8 mouse cellular contexts compared by ENCODE assay signal in genomic region chr4:134480864-134481263, GRCm38 (mm10). TPM values are rescaled to one million over a fixed set of nuclear protein-coding genes. Genes with fewer than 3 reads are reported as not detected.
A peak's percentile ranks its signal among the peaks of the same experiment; 100 is the strongest.
DNase-seq lines count a peak whose midpoint lies in the region; ATAC-seq and TF ChIP-seq lines count a peak whose summit lies in the region.

No protein-coding gene starts in this region.

- H3K4me2 ChIP-seq in kidney, postnatal 0 days (ENCODE audit: low read length): no peak overlapping the region

- no peak overlapping the region for H3K9ac ChIP-seq in ES-Bruce4 (ENCODE audit: low read depth, poor library complexity, severe bottlenecking)
- H3K9ac ChIP-seq in kidney, postnatal 0 days (ENCODE audit: low read depth, low read length): no peak overlapping the region

- H3K4me3 ChIP-seq in ES-Bruce4 (ENCODE audit: low read depth, low read length): no peak overlapping the region
- H3K4me3 ChIP-seq in kidney, postnatal 0 days (replicated peaks; ENCODE audit: low read depth, low read length): no peak overlapping the region
- H3K4me3 ChIP-seq in lung, adult 2 months (replicated peaks; ENCODE audit: extremely low read depth, low read depth, low read length): no peak overlapping the region

- TF ChIP-seq CTCF in ES-Bruce4 (IDR thresholded peaks at IDR 0.05; ENCODE audit: low read depth, low read length): peak; percentile 98
- peak; percentile 93 for TF ChIP-seq CTCF in kidney, postnatal 0 days (IDR thresholded peaks at IDR 0.05; ENCODE audit: low read depth)
- peak; percentile 90 for TF ChIP-seq CTCF in lung, adult 2 months (IDR thresholded peaks at IDR 0.05; ENCODE audit: insufficient read depth, low read length)

- no peak for TF ChIP-seq POLR2A in ES-Bruce4 (IDR thresholded peaks at IDR 0.05; ENCODE audit: insufficient read depth, low read length)
- no peak for TF ChIP-seq POLR2A in lung, adult 2 months (IDR thresholded peaks at IDR 0.05; ENCODE audit: borderline replicate concordance, extremely low read depth, low read depth, low read length)

- no peaks in the 10 kb centered on the region for H3K36me3 ChIP-seq in ES-Bruce4 (ENCODE audit: control insufficient read depth, insufficient read depth, low read length, poor library complexity, severe bottlenecking)
- no peaks in the 10 kb centered on the region for H3K36me3 ChIP-seq in kidney, postnatal 0 days (ENCODE audit: insufficient read depth, low read length)

- WGBS in kidney, postnatal 0 days: 23% methylated on average over 6 of the region's 6 CpGs
- WGBS in lung, adult 2 months: 11% methylated on average over 6 of the region's 6 CpGs

- 0 out of 2 replicates have a peak, but pooled peaks have one; percentile 6 for ATAC-seq in kidney, postnatal 0 days (replicated peaks; ENCODE audit: low FRiP score, low read depth)
- ATAC-seq in activated CD4-positive, CD25-positive, alpha-beta regulatory T cell, adult 4 months: no peak

- no peaks in the 10 kb centered on the region for H3K9me3 ChIP-seq in ES-Bruce4 (replicated peaks; ENCODE audit: control insufficient read depth, insufficient read depth, low read length, poor library complexity, severe bottlenecking)
- H3K9me3 ChIP-seq in kidney, postnatal 0 days (replicated peaks; ENCODE audit: low read length): no peaks in the 10 kb centered on the region

- 0 out of 2 replicates have a peak, but pooled peaks have one; percentile 43 for TF ChIP-seq EP300 in ES-Bruce4 (IDR thresholded peaks at IDR 0.05; ENCODE audit: insufficient read depth, low read depth, low read length)

- H3K4me1 ChIP-seq in ES-Bruce4 (ENCODE audit: control insufficient read depth, insufficient read depth, low read length): no peaks in the 10 kb centered on the region
- H3K4me1 ChIP-seq in kidney, postnatal 0 days (replicated peaks; ENCODE audit: insufficient read depth, low read length): no peaks in the 10 kb centered on the region
- H3K4me1 ChIP-seq in lung, adult 2 months (ENCODE audit: control insufficient read depth, insufficient read depth, low read length): peaks cover 12% of the 10 kb centered on the region

- H3K27ac ChIP-seq in ES-Bruce4 (ENCODE audit: insufficient read depth, low read length): peak overlapping the region; percentile 51
- H3K27ac ChIP-seq in kidney, postnatal 0 days: no peak overlapping the region

- no peaks in the 10 kb centered on the region for H3K27me3 ChIP-seq in ES-Bruce4 (ENCODE audit: control insufficient read depth, insufficient read depth, low read length, poor library complexity, severe bottlenecking)
- H3K27me3 ChIP-seq in kidney, postnatal 0 days (ENCODE audit: insufficient read depth, low read length): no peaks in the 10 kb centered on the region

- DNase-seq in CD4-positive helper T cell, adult 2 months (ENCODE audit: low read depth, low spot score): peak; percentile 80
- DNase-seq in cerebellum, adult 11-12 months: peak; percentile 83
- DNase-seq in gastrocnemius, adult 18-20 months (ENCODE audit: low spot score): peak; percentile 62
- DNase-seq in kidney, postnatal 0 days (ENCODE audit: low spot score): peak; percentile 83
- peak; percentile 88 for DNase-seq in lung, adult 2 months
- peak; percentile 79 for DNase-seq in right cerebral cortex, postnatal 14 days

RNA-seq across cellular contexts. Expression of gene Stmn1, which starts 12.7 kb away (rescaled TPM):
- 266 and 270 TPM in 2 replicates for polyA plus RNA-seq in ES-Bruce4 (2011; ENCODE audit: insufficient read depth, insufficient read length, low read depth, missing spikeins)
- 1 to 10 TPM; 2.5 to 3.5 TPM for total RNA-seq in gastrocnemius, adult 18-20 months (2021)
- 926 and 1,019 TPM in 2 replicates for polyA plus RNA-seq in kidney, postnatal 0 days (2015; fragmentation: Nextera tagmentation; extraction: Ambion mirVana)
- polyA plus RNA-seq in lung, adult 2 months (2012; rRNA removed): 18.8 and 38.6 TPM in 2 replicates
- 100 to 1,000 TPM; 262 to 341 TPM for polyA plus RNA-seq in activated CD4-positive, CD25-positive, alpha-beta regulatory T cell, adult 4 months (2017; shearing (Covaris generic))

RNA-seq across cellular contexts. Expression of gene Paqr7, which starts 15.6 kb away (rescaled TPM):
- 1.5 and 3.4 TPM in 2 replicates for polyA plus RNA-seq in ES-Bruce4 (2011; ENCODE audit: insufficient read depth, insufficient read length, low read depth, missing spikeins)
- total RNA-seq in gastrocnemius, adult 18-20 months (2021): 1 to 10 TPM; 2.9 to 4.4 TPM
- polyA plus RNA-seq in kidney, postnatal 0 days (2015; fragmentation: Nextera tagmentation; extraction: Ambion mirVana): 5.4 and 5.7 TPM in 2 replicates
- 146 and 205 TPM in 2 replicates for polyA plus RNA-seq in lung, adult 2 months (2012; rRNA removed)
- polyA plus RNA-seq in activated CD4-positive, CD25-positive, alpha-beta regulatory T cell, adult 4 months (2017; shearing (Covaris generic)): 10 to 100 TPM; 23.9 to 27.1 TPM

RNA-seq across cellular contexts. Expression of gene Aunip, which starts 29.9 kb away (rescaled TPM):
- 32.4 and 38.3 TPM in 2 replicates for polyA plus RNA-seq in ES-Bruce4 (2011; ENCODE audit: insufficient read depth, insufficient read length, low read depth, missing spikeins)
- not detected for total RNA-seq in gastrocnemius, adult 18-20 months (2021)
- 5.2 and 7.0 TPM in 2 replicates for polyA plus RNA-seq in kidney, postnatal 0 days (2015; fragmentation: Nextera tagmentation; extraction: Ambion mirVana)
- polyA plus RNA-seq in lung, adult 2 months (2012; rRNA removed): not detected in 2 replicates
- polyA plus RNA-seq in activated CD4-positive, CD25-positive, alpha-beta regulatory T cell, adult 4 months (2017; shearing (Covaris generic)): 1 to 10 TPM in 1 of 2 experiments, under 1 TPM in 1; 0.70 to 3.2 TPM

RNA-seq across cellular contexts. Expression of gene Mtfr1l, which starts 54.3 kb away (rescaled TPM):
- polyA plus RNA-seq in ES-Bruce4 (2011; ENCODE audit: insufficient read depth, insufficient read length, low read depth, missing spikeins): 50.5 and 51.9 TPM in 2 replicates
- 100 to 1,000 TPM; 139 to 147 TPM for total RNA-seq in gastrocnemius, adult 18-20 months (2021)
- polyA plus RNA-seq in kidney, postnatal 0 days (2015; fragmentation: Nextera tagmentation; extraction: Ambion mirVana): 137 and 141 TPM in 2 replicates
- polyA plus RNA-seq in lung, adult 2 months (2012; rRNA removed): 115 and 169 TPM in 2 replicates
- 10 to 100 TPM; 86.0 to 87.7 TPM for polyA plus RNA-seq in activated CD4-positive, CD25-positive, alpha-beta regulatory T cell, adult 4 months (2017; shearing (Covaris generic))
